Mouse (Mus musculus) liver, postnatal 0 days (tissue): ENCODE data around the gene Il12rb2.

Source experiments
- CTCF ChIP-seq: sonication (generic); IDR thresholded peaks from 2 replicates; pipeline ENCODE4 v1.5.1; 2016; ENCODE audit warnings: antibody characterized with exemption, low read depth
- EP300 ChIP-seq: IDR thresholded peaks from 2 replicates; pipeline ENCODE4 v1.6.1; 2016; ENCODE audit warnings: antibody characterized with exemption, low read depth, mild to moderate bottlenecking

DNA sequence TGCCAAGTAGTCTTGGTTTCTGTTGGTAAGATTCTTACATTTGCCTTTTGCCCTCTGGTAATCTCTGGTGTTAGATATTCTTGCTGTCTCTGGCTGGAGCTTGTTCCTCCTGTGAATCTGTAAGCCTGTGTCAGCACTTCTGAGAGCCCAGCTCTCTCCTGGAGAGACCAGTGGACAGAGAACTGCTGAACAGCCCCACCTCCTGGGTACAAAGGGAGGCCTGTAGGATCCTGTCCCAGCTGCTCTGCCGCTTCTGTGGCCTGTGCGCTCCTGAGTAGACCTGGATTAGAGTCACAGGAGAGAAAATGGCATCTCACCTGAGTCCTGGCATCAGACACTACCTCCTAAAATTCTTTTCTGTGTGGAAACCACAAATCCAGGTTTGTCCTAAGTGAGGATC, 37.4 kb upstream of the Il12rb2 start:
- TF ChIP-seq EP300 (no peak), CTCF (no peak)
